Mouse (Mus musculus) neural tube, embryonic 11.5 days (tissue): ENCODE measurements around the gene Slc4a4. TPM values are rescaled to one million over a fixed set of nuclear protein-coding genes. Genes with fewer than 3 reads are reported as not detected.

Source experiments
- ATAC-seq: fragments of 200-750 bp; cut with Nextera tagmentation; 2 replicates; pipeline ENCODE4 v1.8.0; 2017; ENCODE audit warnings: moderate number of reproducible peaks, mild to moderate bottlenecking, moderate TSS enrichment, moderate library complexity; ENCODE audit not compliant: insufficient read depth, low FRiP score, low TSS enrichment
- DNase-seq: peaks from one replicate; pipeline ENCODE4 v3.0.0-alpha.2; 2015; ENCODE audit warnings: low spot score
- H3K27ac ChIP-seq: fragments of 300-500 bp; sonication (generic); 2 replicates; pipeline ENCODE4 v1.5.1; 2014; ENCODE audit warnings: low read depth, mild to moderate bottlenecking, low read length
- H3K27me3 ChIP-seq: fragments of 300-500 bp; sonication (generic); 2 replicates; pipeline ENCODE4 v1.6.1; 2014; ENCODE audit warnings: mild to moderate bottlenecking, low read length, mixed read lengths; ENCODE audit not compliant: control insufficient read depth, insufficient read depth
- H3K36me3 ChIP-seq: fragments of 300-500 bp; sonication (generic); 2 replicates; pipeline ENCODE4 v1.6.1; 2014; ENCODE audit warnings: mild to moderate bottlenecking, low read length, moderate library complexity, mixed read lengths; ENCODE audit not compliant: control insufficient read depth, insufficient read depth
- H3K4me1 ChIP-seq: fragments of 300-500 bp; sonication (generic); 2 replicates; pipeline ENCODE4 v1.6.1; 2014; ENCODE audit warnings: low read length, mixed read lengths; ENCODE audit not compliant: control insufficient read depth, insufficient read depth
- H3K4me2 ChIP-seq: fragments of 300-500 bp; sonication (generic); 2 replicates; pipeline ENCODE4 v1.6.1; 2014; ENCODE audit warnings: low read depth, mild to moderate bottlenecking, moderate library complexity
- H3K4me3 ChIP-seq: fragments of 300-500 bp; sonication (generic); 2 replicates; pipeline ENCODE4 v1.5.1; 2014; ENCODE audit warnings: low read depth, low read length
- H3K9ac ChIP-seq: fragments of 300-500 bp; sonication (generic); 2 replicates; pipeline ENCODE4 v1.6.1; 2014; ENCODE audit warnings: mild to moderate bottlenecking, low read length
- H3K9me3 ChIP-seq: fragments of 300-500 bp; sonication (generic); 2 replicates; pipeline ENCODE4 v1.6.1; 2016; ENCODE audit warnings: low read length; ENCODE audit not compliant: control insufficient read depth
- WGBS: fragments of 180-500 bp; shearing (Covaris S2); extraction: QIAGEN DNeasy Blood & Tissue Kit; methylation state at CpG from one replicate; pipeline ENCODE4 v1.1.7; 2014; 5-methylcytosine and 5-hydroxymethylcytosine counted together
- polyA plus RNA-seq: library from polyadenylated mRNA; unstranded; fragments of >200 nt; fragmentation: Nextera tagmentation; extraction: Ambion mirVana; gene quantifications from 2 replicates; pipeline ENCODE4 v1.2.1, GENCODE M21; 2014

The Slc4a4 gene
- polyA plus RNA-seq, 1 experiment from 2014 or later, result 1.7 TPM

DNA sequence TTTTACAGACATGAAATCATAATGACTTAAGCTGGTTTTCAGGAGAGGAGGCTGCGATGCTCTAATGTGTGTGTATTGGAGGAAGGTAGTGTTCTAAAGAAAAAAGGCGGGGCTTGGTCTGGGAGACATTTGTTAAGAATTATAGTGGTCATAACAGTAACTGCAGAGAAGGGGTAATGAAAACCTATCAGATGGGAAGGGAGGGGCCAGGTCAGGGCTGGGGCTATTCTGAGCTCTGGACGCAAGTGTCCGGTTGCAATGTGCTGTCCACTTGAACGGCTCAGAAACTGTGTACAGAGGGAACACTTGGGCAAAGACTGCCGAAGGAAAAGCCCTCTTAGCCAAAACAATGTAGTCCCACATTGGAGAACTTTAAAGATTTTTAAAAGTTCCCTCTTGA, 52.5 kb downstream of the Slc4a4 start:
- Histone ChIP-seq H3K27ac (no peak overlapping the region), H3K27me3 (no peaks in the 10 kb centered on the region), H3K4me2 (no peak overlapping the region), H3K4me3 (no peak overlapping the region), H3K9me3 (no peaks in the 10 kb centered on the region), H3K9ac (no peak overlapping the region), H3K4me1 (no peaks in the 10 kb centered on the region), H3K36me3 (no peaks in the 10 kb centered on the region)
- DNase-seq (no peak), ATAC-seq (no peak)
- 53% methylated on average over 6 of the region's 6 CpGs for WGBS

GRCm38 (mm10) chr5:88939782-88940181, 53.2 kb downstream of the Slc4a4 start:
- Histone ChIP-seq H3K4me2 (no peak overlapping the region), H3K4me3 (no peak overlapping the region), H3K27me3 (no peaks in the 10 kb centered on the region), H3K4me1 (no peaks in the 10 kb centered on the region), H3K36me3 (no peaks in the 10 kb centered on the region), H3K9ac (no peak overlapping the region), H3K9me3 (no peaks in the 10 kb centered on the region), H3K27ac (no peak overlapping the region)
- 73% methylated on average over 2 of the region's 2 CpGs for WGBS
- DNase-seq (no peak), ATAC-seq (no peak)

- H3K9me3 ChIP-seq, result no peaks in the 10 kb centered on the region
- ATAC-seq (no peak), DNase-seq (no peak)
- H3K36me3 ChIP-seq, result no peaks in the 10 kb centered on the region
- no peak overlapping the region for H3K4me2 ChIP-seq
- H3K27ac ChIP-seq, result no peak overlapping the region
- WGBS, result 84% methylated on average over 7 of the region's 7 CpGs
- no peak overlapping the region for H3K4me3 ChIP-seq
- no peaks in the 10 kb centered on the region for H3K27me3 ChIP-seq
- no peaks in the 10 kb centered on the region for H3K4me1 ChIP-seq
- H3K9ac ChIP-seq, result no peak overlapping the region
Measured at GRCm38 (mm10) chr5:88941905-88942304, 55.3 kb downstream of the Slc4a4 start.

GRCm38 (mm10) chr5:88945661-88946339, 59.2 kb downstream of the Slc4a4 start:
- Histone ChIP-seq H3K36me3 (no peaks in the 10 kb centered on the region), H3K27me3 (no peaks in the 10 kb centered on the region), H3K27ac (no peak overlapping the region), H3K9me3 (no peaks in the 10 kb centered on the region), H3K4me2 (no peak overlapping the region), H3K4me1 (no peaks in the 10 kb centered on the region), H3K9ac (no peak overlapping the region), H3K4me3 (no peak overlapping the region)
- ATAC-seq (no peak), DNase-seq (no peak)
- WGBS, result 84% methylated on average over 10 of the region's 10 CpGs

DNA sequence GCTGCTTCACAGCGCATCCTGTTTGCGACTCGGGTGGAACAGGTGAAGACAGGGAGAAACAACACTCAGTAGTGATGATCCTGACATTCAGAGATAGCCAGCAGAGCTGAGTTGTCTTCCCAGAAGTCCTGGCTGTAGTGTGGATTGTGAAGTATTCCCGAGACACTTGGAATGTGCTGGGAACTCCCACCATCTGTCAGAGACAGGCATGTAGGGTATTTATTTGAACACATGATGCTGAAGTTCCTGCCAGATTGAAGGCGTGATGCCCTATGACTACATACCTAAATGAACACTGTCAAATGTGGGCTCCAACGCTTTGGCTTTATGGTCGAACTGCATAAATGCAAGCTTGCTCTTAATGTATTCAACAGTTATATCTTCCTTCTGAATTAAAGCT, 63.7 kb downstream of the Slc4a4 start:
- WGBS, result 94% methylated on average over 7 of the region's 7 CpGs
- DNase-seq (no peak), ATAC-seq (no peak)
- no peaks in the 10 kb centered on the region for H3K9me3 ChIP-seq
- no peak overlapping the region for H3K27ac ChIP-seq
- no peaks in the 10 kb centered on the region for H3K36me3 ChIP-seq
- no peak overlapping the region for H3K9ac ChIP-seq
- no peaks in the 10 kb centered on the region for H3K27me3 ChIP-seq
- H3K4me3 ChIP-seq, result no peak overlapping the region
- H3K4me2 ChIP-seq, result no peak overlapping the region
- no peaks in the 10 kb centered on the region for H3K4me1 ChIP-seq

DNA sequence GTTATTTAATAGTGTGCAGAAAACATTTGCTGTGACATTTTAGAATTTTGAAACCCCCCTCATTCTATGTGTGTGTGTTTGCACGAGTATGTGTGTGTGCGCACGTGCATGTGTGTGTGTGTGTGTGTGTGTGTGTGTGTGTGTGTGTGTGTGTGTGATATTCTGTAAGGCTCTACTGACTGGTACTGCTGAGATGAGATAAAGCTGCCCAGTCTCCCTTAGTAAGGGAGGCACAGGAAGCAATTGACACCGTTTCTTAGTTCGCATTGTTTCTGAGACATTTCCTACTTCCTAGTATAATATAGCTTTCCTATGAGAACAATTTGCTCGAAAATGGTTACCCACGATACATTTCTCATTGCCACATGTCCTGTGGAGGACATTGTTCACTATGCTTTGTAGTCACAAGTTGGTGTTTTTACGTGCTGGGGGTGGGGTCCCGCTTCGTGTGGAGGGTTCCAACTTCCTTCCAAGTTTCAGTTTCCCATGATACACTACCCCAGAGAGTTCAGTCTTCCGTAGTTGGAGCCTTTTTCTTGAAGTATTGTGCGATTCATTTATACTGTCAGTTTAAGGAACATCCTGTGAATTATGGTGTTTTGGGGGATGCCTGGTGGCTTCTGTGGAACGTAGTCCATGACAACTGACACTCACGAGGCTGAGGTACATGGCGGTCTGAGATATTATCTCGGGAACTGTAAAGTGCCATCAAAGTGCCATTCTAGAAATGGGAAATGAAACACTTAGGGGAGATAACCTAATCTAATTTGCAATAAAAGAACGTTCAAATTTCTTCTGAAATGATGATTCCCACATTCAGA, 66.3 kb downstream of the Slc4a4 start:
- H3K36me3 ChIP-seq, result no peaks in the 10 kb centered on the region
- ATAC-seq, result no peak
- DNase-seq, result no peak
- H3K27me3 ChIP-seq, result no peaks in the 10 kb centered on the region
- 88% methylated on average over 17 of the region's 17 CpGs for WGBS
- H3K4me1 ChIP-seq, result no peaks in the 10 kb centered on the region
- H3K9me3 ChIP-seq, result no peaks in the 10 kb centered on the region
- no peak overlapping the region for H3K9ac ChIP-seq
- no peak overlapping the region for H3K4me3 ChIP-seq
- H3K27ac ChIP-seq, result no peak overlapping the region
- no peak overlapping the region for H3K4me2 ChIP-seq

- no peaks in the 10 kb centered on the region for H3K27me3 ChIP-seq
- no peaks in the 10 kb centered on the region for H3K4me1 ChIP-seq
- no peak for ATAC-seq
- H3K4me3 ChIP-seq, result no peak overlapping the region
- no peaks in the 10 kb centered on the region for H3K36me3 ChIP-seq
- WGBS, result 87% methylated on average over 5 of the region's 5 CpGs
- H3K9ac ChIP-seq, result no peak overlapping the region
- DNase-seq, result no peak
- no peak overlapping the region for H3K4me2 ChIP-seq
- H3K27ac ChIP-seq, result no peak overlapping the region
- no peaks in the 10 kb centered on the region for H3K9me3 ChIP-seq
Measured at GRCm38 (mm10) chr5:88957735-88958134, 71.1 kb downstream of the Slc4a4 start.

GRCm38 (mm10) chr5:88958966-88959365, 72.3 kb downstream of the Slc4a4 start:
- no peak overlapping the region for H3K4me2 ChIP-seq
- H3K27me3 ChIP-seq, result no peaks in the 10 kb centered on the region
- WGBS, result 91% methylated on average over 5 of the region's 5 CpGs
- ATAC-seq (no peak), DNase-seq (no peak)
- no peak overlapping the region for H3K27ac ChIP-seq
- H3K36me3 ChIP-seq, result no peaks in the 10 kb centered on the region
- H3K9ac ChIP-seq, result no peak overlapping the region
- no peaks in the 10 kb centered on the region for H3K4me1 ChIP-seq
- H3K4me3 ChIP-seq, result no peak overlapping the region
- H3K9me3 ChIP-seq, result no peaks in the 10 kb centered on the region

GRCm38 (mm10) chr5:88959412-88959811, 72.8 kb downstream of the Slc4a4 start:
- H3K4me3 ChIP-seq, result no peak overlapping the region
- H3K4me1 ChIP-seq, result no peaks in the 10 kb centered on the region
- no peak overlapping the region for H3K9ac ChIP-seq
- H3K4me2 ChIP-seq, result no peak overlapping the region
- H3K27ac ChIP-seq, result no peak overlapping the region
- 67% methylated on average over 6 of the region's 6 CpGs for WGBS
- no peaks in the 10 kb centered on the region for H3K9me3 ChIP-seq
- ATAC-seq, result no peak
- H3K27me3 ChIP-seq, result no peaks in the 10 kb centered on the region
- no peak for DNase-seq
- H3K36me3 ChIP-seq, result no peaks in the 10 kb centered on the region
